Mouse (Mus musculus): ENCODE measurements around the gene S1pr3. TPM values are rescaled to one million over a fixed set of nuclear protein-coding genes. Genes with fewer than 3 reads are reported as not detected.

Gene S1pr3
- polyA plus RNA-seq (2017; shearing (Covaris generic)) = 0.18 TPM

GRCm38 (mm10) chr13:51408519-51409001 lies at the start of gene S1pr3:
TSS of gene S1pr3 (plus strand) at chr13:51408639.

Other genes with a start within 250 kb of the S1pr3 start
- 1.1 TPM for gene Nxnl2, start 237.6 kb upstream of the S1pr3 start, polyA plus RNA-seq (2017; shearing (Covaris generic))
- not detected for gene Shc3, start 160.8 kb downstream of the S1pr3 start, polyA plus RNA-seq (2017; shearing (Covaris generic))
- gene Cks2, start 236.6 kb downstream of the S1pr3 start, polyA plus RNA-seq (2017; shearing (Covaris generic)) = 50.0 TPM
- gene Secisbp2, start 243.1 kb downstream of the S1pr3 start, polyA plus RNA-seq (2017; shearing (Covaris generic)) = 46.4 TPM

All from activated CD4-positive, CD25-positive, alpha-beta regulatory T cell, adult 9 weeks (primary cell).